Mouse (Mus musculus) left cerebral cortex, adult 11 months (tissue): ENCODE results near the gene Gpnmb.

Experiments used
- DNase-seq: peaks from one replicate; pipeline ENCODE4 v3.0.0; 2022; ENCODE audit warnings: low spot score

The Gpnmb gene

DNA sequence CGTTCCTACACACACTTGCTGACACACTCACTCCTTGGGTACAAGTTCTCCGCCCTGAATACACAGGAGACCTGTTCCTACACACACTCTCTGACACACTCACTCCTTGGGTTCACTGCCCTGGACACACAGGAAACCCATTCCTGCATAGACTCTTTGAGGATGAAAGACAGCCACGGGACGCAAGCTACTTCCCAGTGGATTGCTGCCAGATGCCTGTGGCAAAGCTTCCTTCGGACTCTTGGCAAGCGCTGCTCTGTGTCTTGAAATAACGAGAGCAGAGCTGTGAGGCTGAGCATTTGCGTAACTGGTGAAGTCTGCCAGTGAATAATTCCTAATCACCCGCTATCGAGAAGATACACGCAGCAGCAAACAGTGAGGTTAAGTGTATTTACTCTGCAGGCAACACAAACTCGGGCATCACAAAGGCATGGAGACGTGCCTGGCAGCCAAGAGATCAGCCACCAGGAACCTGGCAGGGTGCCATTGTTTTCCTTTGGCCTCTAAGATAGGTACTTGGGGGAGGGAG is 60.7 kb downstream of the Gpnmb start:
- peak; percentile 55 for DNase-seq

DNA sequence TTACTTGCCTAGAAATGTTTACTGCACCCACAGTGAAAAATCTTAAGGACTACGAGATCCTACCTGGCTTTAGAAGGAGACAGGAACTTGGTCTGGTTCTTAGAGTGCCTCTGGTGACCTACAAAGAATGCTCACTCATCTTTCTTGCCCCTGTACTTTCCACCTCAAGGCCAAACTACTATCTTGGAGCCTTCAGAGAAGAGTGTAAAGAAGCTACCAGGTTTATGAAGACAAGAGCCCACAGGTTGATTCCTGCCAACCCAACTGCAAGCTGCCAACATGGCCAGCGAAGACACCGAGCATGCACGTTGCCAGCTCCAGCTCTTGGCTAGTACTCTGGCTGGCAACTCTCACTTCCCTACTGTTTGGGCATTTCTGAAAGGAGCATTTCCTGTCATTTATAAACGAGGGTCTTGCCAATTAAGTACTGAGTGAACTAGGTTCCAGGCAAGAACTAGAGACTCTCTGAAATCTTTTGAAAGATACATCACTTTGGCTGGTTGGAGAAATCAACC is 61.3 kb downstream of the Gpnmb start:
- DNase-seq = no peak

DNA sequence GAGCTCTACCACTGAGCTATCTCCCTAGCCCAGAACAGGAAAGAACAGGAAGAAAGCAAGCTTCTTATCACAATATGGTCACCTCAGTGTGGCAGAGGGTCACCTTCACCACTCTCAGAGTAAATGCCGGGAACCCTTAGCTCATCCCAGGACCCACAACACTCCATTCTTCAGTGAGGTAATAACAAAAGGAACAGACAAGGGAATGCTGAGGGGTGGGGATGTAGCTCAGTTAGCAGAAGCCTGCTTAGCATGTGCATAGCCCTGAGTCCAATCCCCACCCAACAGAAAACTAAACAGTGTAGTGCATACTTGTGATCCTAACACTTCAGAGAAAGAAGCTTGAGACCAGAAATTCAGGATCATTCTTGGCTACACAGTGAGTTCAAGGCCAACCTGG is 62.7 kb downstream of the Gpnmb start:
- DNase-seq = no peak

DNA sequence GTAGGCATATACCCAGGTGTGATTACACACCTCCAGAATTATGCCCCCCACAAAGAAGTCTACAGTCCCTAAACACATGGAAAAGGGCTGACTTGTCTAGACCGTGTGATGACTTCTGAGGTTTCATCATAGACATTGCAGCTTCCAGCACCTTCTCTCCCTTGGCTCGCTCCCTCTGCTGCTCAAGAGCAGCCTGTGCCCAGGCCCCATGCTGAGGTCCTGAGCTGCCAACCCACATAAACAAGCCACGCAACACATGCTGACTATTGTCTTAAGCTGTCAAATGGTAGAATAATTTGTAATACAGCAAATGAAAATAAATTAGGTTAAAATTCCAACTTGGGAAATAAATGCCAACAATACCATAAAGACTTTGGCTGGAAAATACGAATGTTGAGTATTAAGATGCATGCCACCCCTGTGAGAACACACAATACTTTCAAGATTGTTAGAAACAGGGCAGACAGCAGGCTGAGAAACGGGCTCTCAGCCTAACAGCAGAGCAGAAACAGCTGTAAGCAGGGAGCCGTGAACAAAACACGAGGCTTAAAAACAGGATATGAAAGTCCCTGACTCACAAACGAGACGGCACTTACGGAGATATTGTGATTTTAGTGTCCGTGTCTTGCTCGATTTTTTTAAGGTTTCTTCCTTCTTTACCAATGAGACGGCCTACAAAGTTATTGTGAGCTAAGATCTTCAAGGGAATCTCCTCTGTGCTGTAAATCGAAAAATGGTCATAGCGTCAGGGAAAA is 70.6 kb downstream of the Gpnmb start:
- DNase-seq = no peak

DNA sequence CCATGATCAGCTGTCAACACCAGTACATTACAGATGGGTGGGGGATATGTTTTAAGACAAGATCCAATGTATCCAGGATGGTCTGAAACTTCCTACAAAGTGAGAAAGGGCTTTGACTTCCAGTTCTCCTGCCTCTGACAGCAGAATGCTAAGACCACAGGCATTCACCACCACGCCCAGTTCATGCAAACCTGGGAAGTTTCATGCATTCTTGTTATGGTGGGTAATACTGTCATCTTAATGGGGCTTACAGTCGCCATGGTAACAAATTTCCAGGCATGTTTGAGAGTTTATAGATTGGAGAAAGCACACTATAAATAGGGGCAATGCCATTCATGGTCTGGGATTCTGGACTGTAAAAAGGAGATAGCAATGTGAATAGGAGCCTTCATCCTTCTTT is 72.8 kb downstream of the Gpnmb start:
- DNase-seq = no peak

DNA sequence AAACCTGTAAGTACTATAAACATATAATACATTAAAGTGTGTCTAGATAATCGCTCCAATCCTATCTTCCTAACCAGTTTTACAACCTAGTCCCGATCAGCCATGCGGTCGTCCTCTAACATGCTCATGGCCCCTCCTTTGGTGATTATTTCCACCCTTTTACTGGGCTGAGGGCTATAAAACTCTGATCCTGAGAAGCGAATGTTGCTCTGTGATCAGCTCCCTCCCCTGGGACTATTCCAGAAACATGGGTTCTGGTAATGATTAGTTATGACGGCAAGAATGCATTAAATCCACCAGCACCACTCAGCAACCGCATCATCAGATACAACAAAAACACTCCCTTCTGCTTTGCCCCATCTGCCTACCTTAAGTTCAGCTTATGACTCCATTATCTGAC is 77.5 kb downstream of the Gpnmb start:
- no peak for DNase-seq

DNA sequence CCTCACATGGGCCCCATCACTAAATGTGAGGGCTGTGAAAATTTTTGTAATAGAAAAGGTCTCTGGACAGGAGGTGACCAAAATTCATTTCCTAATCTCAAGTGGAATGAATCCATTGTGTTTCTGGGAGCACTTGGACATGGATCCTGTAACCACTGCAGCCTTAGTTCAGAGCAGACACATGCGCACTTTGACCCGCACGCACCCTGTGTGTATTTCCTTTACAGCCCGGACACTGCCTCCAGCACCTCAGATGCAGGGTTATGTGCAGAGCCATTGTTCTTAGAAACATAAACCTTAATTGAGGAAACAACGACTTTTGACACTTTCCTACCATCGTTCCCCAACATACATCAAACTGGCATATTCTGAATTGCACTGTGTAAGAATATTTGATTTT is 78.1 kb downstream of the Gpnmb start:
- no peak for DNase-seq

DNA sequence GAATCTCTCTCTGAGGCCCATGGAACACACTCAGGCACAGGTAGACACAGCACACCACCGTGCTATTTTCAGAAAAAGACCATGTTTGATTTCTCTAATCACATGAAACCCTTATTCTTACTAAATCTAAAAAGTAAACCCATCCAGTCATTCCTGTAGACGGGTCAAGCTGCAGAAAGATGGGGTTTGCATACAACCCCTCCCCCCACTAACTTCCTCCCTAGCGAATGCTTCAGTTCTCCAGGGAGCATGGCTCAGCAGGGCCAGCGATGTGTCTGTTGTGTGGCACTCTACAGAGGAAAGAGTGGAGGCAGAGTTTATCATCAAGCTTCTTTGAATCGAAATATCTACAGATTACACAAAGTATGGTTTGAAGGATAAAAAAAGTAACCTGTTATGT is 79.2 kb downstream of the Gpnmb start:
- no peak for DNase-seq

DNA sequence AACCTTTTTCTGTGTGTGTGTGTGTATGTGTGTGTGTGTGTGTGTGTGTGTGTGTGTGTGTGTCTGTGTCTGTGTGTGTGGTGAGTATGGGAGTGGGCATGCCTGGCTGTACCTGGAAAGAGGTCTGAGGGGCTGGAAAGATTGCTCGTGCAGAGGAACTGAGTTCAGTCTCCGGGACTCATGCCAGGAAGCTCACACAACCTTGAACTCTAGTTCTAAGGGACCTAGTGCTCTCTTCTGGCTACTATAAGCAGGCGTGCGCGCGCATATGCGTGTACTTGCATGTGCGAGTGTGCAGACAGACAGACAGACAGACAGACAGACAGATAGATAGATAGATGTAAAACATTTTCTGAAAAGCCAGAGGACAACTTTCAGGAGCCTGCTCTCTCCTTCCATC is 79.9 kb downstream of the Gpnmb start:
- DNase-seq = no peak

DNA sequence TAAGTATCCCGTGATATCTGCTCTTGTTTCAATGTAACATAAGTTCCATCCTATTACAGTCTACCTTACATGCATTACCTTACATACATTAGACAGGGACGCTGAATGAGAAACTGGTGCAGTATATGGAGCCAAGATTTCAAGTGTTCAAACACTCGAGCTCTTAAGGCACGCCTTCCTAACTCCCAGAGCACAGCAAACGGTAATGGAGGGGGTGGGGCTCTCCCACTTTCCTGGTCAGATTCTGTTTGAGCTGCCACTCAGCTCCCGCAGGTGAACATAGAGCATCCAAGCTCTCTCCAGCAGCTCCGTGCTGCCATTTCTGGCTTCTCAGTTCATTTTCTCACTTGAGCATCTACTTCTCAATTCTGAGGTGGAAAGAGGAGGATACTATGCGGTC is 82.1 kb downstream of the Gpnmb start:
- DNase-seq = no peak

DNA sequence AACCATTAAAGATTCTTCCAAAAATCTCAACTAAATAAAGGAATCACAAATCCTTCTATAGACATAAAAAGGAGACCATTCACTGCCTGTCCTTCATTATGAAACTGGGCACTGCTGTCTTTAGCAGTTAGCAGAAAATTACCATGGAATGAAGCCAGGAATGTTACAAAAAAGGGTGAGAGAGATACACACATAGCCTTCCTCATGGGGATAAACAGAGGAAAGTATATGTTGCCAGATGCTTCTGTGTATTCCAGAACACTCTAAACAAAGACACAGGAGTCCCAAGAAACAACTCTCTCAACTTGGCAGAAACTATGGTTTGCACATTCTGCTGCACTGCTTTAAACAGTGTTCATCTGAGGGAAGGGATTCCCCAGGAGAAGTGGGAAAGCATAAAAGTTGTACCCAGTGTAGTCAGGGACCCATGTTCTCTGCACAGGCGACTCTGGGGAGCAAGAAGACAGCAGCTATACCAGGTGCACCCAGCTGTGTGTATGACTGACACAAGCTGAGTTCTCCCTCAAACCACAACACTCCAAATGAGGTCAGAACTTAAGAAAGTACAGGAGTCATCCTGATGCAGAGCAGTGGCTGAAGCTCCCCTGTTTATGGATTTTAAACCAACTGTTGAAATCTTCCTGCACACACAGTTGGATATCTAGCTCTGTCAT is 83.3 kb downstream of the Gpnmb start:
- DNase-seq = no peak

DNA sequence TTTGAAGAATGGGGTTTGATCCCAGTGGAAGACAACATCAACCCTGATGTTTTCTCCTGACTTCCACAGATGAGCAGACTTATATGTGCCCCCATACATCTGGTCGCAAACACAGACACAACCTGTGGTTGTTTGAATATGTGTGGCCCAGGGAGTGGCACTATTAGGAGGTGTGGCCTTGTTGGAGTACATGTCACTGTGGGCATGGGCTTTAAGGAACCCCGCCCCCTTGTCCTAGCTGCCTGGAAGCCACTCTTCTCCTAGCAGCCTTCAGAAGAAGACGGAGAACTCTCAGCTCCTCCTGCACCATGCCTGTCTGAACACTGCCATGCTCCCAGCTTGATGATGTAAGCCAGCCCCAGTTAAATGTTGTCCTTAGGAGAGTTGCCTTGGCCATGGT is 84.0 kb downstream of the Gpnmb start:
- DNase-seq = no peak
